Mouse (Mus musculus) MEL (cell line): ENCODE results near the gene Ucp2. TPM values are rescaled to one million over a fixed set of nuclear protein-coding genes. Genes with fewer than 3 reads are reported as not detected.

Experiments
- DNase-seq: peaks from one replicate; pipeline ENCODE4 v3.0.0; 2011; ENCODE audit warnings: low read depth, low spot score
- H3K27ac ChIP-seq: 2 replicates; pipeline ENCODE4 v1.5.1; 2012; ENCODE audit warnings: low read depth, mild to moderate bottlenecking, control low read depth, low read length, moderate library complexity; ENCODE audit not compliant: control insufficient read depth
- H3K27me3 ChIP-seq, 2 experiments: fragments of 150-350 bp in 1 of 2; sonication (generic) in 1 of 2; 2 replicates each; pipeline ENCODE4 v1.6.1; 2012; ENCODE audit warnings: low read length in 2 of 2, mild to moderate bottlenecking in 2 of 2, improper control_type of control experiment in 1 of 2, moderate library complexity in 1 of 2; ENCODE audit not compliant: insufficient read depth in 2 of 2, control insufficient read depth in 1 of 2
- H3K36me3 ChIP-seq, 2 experiments: 2 replicates each; pipeline ENCODE4 v1.6.1; 2012 to 2014; ENCODE audit warnings: low read length in 2 of 2, improper control_type of control experiment in 1 of 2, inconsistent platforms in 1 of 2, mild to moderate bottlenecking in 1 of 2; ENCODE audit not compliant: insufficient read depth in 2 of 2, control insufficient read depth in 1 of 2
- H3K4me1 ChIP-seq, 2 experiments: fragments of 150-350 bp in 1 of 2; sonication (generic) in 1 of 2; 2 replicates each; pipeline ENCODE4 v1.6.1; 2012; ENCODE audit warnings: low read length in 2 of 2, improper control_type of control experiment in 1 of 2, mild to moderate bottlenecking in 1 of 2; ENCODE audit not compliant: insufficient read depth in 2 of 2, control insufficient read depth in 1 of 2
- H3K4me3 ChIP-seq, 2 experiments: fragments of 150-350 bp in 1 of 2; sonication (generic) in 1 of 2; 2 replicates each; pipeline ENCODE4 v1.5.1; 2012; ENCODE audit warnings: low read depth in 2 of 2, low read length in 2 of 2, mild to moderate bottlenecking in 2 of 2, moderate library complexity in 2 of 2, control low read depth in 1 of 2, improper control_type of control experiment in 1 of 2; ENCODE audit not compliant: control insufficient read depth in 1 of 2, insufficient read depth in 1 of 2
- H3K79me2 ChIP-seq: 2 replicates; pipeline ENCODE4 v1.6.1; 2012; ENCODE audit warnings: mild to moderate bottlenecking, low read length, moderate library complexity; ENCODE audit not compliant: control insufficient read depth, poor library complexity, insufficient read depth
- H3K9ac ChIP-seq: 2 replicates; pipeline ENCODE4 v1.6.1; 2012; ENCODE audit warnings: low read depth, mild to moderate bottlenecking, control low read depth, low read length, moderate library complexity; ENCODE audit not compliant: control insufficient read depth, poor library complexity, severe bottlenecking
- H3K9me3 ChIP-seq: fragments of 150-350 bp; sonication (generic); replicated peaks from 2 replicates; pipeline ENCODE4 v1.6.1; 2012; ENCODE audit warnings: mild to moderate bottlenecking, low read length, improper control_type of control experiment, moderate library complexity; ENCODE audit not compliant: insufficient read depth
- CHD1 ChIP-seq: IDR thresholded peaks from 2 replicates; pipeline ENCODE4 v1.6.1; 2012; ENCODE audit warnings: low read depth, mild to moderate bottlenecking, inconsistent platforms, low read length, improper control_type of control experiment
- E2F4 ChIP-seq: IDR thresholded peaks from 2 replicates; pipeline ENCODE4 v1.6.1; 2011; ENCODE audit warnings: low read depth, low read length, improper control_type of control experiment, borderline replicate concordance
- EP300 ChIP-seq, 2 experiments: IDR thresholded peaks; 2 replicates each; pipeline ENCODE4 v1.6.1; 2011; ENCODE audit warnings: improper control_type of control experiment in 2 of 2, low read length in 2 of 2, low read depth in 1 of 2, mild to moderate bottlenecking in 1 of 2
- ETS1 ChIP-seq: IDR thresholded peaks from 2 replicates; pipeline ENCODE4 v1.6.1; 2012; ENCODE audit warnings: low read depth, mild to moderate bottlenecking, inconsistent platforms, low read length, improper control_type of control experiment, moderate library complexity
- GATA1 ChIP-seq: IDR thresholded peaks from 2 replicates; pipeline ENCODE4 v1.6.1; 2011; ENCODE audit warnings: low read depth, low read length, improper control_type of control experiment
- HCFC1 ChIP-seq: IDR thresholded peaks from 2 replicates; pipeline ENCODE4 v1.6.1; 2012; ENCODE audit warnings: low read depth, mild to moderate bottlenecking, inconsistent platforms, low read length, improper control_type of control experiment, moderate library complexity
- KAT2A ChIP-seq: conservative IDR thresholded peaks from 2 replicates; pipeline ENCODE4 v1.6.1; 2012; ENCODE audit warnings: low read depth, low read length, improper control_type of control experiment, inconsistent platforms
- MAFK ChIP-seq: IDR thresholded peaks from 2 replicates; pipeline ENCODE4 v1.6.1; 2011; ENCODE audit warnings: low read depth, mild to moderate bottlenecking, low read length, improper control_type of control experiment, borderline replicate concordance
- MAX ChIP-seq: IDR thresholded peaks from 2 replicates; pipeline ENCODE4 v1.6.1; 2011; ENCODE audit warnings: low read length, improper control_type of control experiment
- MEF2A ChIP-seq: IDR thresholded peaks from 2 replicates; pipeline ENCODE4 v1.6.1; 2014; ENCODE audit warnings: low read depth, mild to moderate bottlenecking, inconsistent platforms, low read length, improper control_type of control experiment; ENCODE audit not compliant: poor library complexity, insufficient replicate concordance, severe bottlenecking; ENCODE audit errors: extremely low read depth
- MXI1 ChIP-seq: IDR thresholded peaks from 2 replicates; pipeline ENCODE4 v1.6.1; 2011; ENCODE audit warnings: mild to moderate bottlenecking, low read depth, low read length, improper control_type of control experiment
- MYB ChIP-seq: IDR thresholded peaks from 2 replicates; pipeline ENCODE4 v1.6.1; 2011; ENCODE audit warnings: mild to moderate bottlenecking, low read depth, low read length, improper control_type of control experiment
- MYC ChIP-seq: IDR thresholded peaks from 2 replicates; pipeline ENCODE4 v1.6.1; 2011; ENCODE audit warnings: low read depth, mild to moderate bottlenecking, low read length, improper control_type of control experiment, moderate library complexity
- NRF1 ChIP-seq: IDR thresholded peaks from 2 replicates; pipeline ENCODE4 v1.6.1; 2014; ENCODE audit warnings: low read depth, mild to moderate bottlenecking, inconsistent platforms, low read length, improper control_type of control experiment, moderate library complexity; ENCODE audit not compliant: poor library complexity, insufficient read depth, severe bottlenecking
- POLR2A ChIP-seq, 2 experiments: IDR thresholded peaks; 2 replicates each; pipeline ENCODE4 v1.6.1; 2011 to 2012; ENCODE audit warnings: low read length in 2 of 2, mild to moderate bottlenecking in 2 of 2, control low read depth in 1 of 2, improper control_type of control experiment in 1 of 2, low read depth in 1 of 2, moderate library complexity in 1 of 2; ENCODE audit not compliant: control insufficient read depth in 1 of 2, insufficient read depth in 1 of 2, poor library complexity in 1 of 2
- RAD21 ChIP-seq: IDR thresholded peaks from 2 replicates; pipeline ENCODE4 v1.6.1; 2011; ENCODE audit warnings: mild to moderate bottlenecking, low read depth, low read length, improper control_type of control experiment
- TAL1 ChIP-seq: IDR thresholded peaks from 2 replicates; pipeline ENCODE4 v1.6.1; 2012; ENCODE audit warnings: mild to moderate bottlenecking, inconsistent platforms, low read length, moderate library complexity, mixed read lengths
- TCF12 ChIP-seq: IDR thresholded peaks from 2 replicates; pipeline ENCODE4 v1.6.1; 2014; ENCODE audit warnings: low read depth, mild to moderate bottlenecking, inconsistent platforms, low read length, improper control_type of control experiment, moderate library complexity
- USF1 ChIP-seq: IDR thresholded peaks from 2 replicates; pipeline ENCODE4 v1.6.1; 2014; ENCODE audit warnings: low read depth, mild to moderate bottlenecking, inconsistent platforms, low read length, improper control_type of control experiment, moderate library complexity
- USF2 ChIP-seq, 2 experiments: IDR thresholded peaks; 2 replicates each; pipeline ENCODE4 v1.6.1; 2011 to 2012; ENCODE audit warnings: improper control_type of control experiment in 2 of 2, low read length in 2 of 2, borderline replicate concordance in 1 of 2, inconsistent platforms in 1 of 2, low read depth in 1 of 2, mild to moderate bottlenecking in 1 of 2; ENCODE audit not compliant: insufficient read depth in 1 of 2
- polyA plus RNA-seq, 2 experiments: library from polyadenylated mRNA; stranded (reverse) in 1 of 2; unstranded in 1 of 2; fragments of >175 nt in 1 of 2; fragments of >200 nt in 1 of 2; gene quantifications; 2 replicates each; pipeline versions ENCODE4 v1.2.1 to v1.2.4; 2012; ENCODE audit warnings: low replicate concordance in 2 of 2, low read depth in 1 of 2; ENCODE audit not compliant: insufficient read length in 2 of 2, insufficient read depth in 1 of 2, missing spikeins in 1 of 2
- total RNA-seq: library from RNA; depleted of rRNA; stranded (reverse); fragments of 300-350 nt; gene quantifications from 2 replicates; pipeline ENCODE4 v1.2.3, GENCODE M21; 2012

The Ucp2 gene
- total and polyA plus RNA-seq, 3 experiments = 139 to 724 TPM; not detected in 1

DNA sequence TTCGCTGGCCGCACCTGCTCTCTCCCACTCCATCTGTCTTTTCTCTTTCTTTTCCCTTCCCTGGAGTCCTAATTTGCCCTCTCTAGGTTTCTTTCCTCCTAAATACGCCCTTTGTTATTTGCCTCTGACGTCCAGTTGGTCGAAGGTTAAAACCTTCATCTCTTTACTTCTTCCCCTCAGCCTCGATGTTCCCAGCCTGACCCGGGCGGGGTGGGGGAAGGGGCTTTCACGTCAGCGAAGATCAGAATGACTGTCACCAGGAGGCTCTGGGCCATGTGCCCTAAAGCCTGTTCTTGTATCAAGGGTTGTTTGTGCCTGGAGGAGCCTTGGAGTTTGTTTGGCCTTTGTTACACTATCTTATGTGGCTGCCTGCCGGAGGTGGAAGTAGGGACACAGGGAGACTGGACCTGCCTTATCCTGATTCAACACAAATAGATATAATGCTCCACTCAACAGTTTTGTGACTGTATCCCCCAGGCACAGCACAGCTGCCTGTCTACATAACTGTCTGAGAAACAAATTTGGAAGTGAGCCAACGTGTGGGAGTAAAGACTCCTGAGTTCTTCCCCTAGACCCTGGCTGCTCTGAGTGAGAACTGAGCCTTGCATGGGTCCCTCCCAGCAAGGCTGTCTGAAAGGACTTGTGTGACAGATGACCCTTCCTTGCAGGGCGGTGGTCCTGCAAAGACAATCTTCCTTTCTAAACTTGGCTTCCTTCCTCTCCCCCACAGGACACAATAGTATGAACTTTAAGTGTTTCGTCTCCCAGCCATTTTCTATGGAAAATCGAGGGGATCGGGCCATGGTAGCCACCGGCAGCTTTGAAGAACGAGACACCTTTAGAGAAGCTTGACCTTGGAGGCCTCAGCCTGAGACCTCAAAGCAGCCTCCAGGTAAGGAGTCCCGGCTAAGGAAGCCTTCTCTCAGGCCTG is 612 bp downstream of the Ucp2 start:
- Histone ChIP-seq H3K9ac (peak overlapping the region; percentile 80), H3K79me2 (peaks cover 37% of the 10 kb centered on the region), H3K36me3 (peaks cover 0 to 11% of the 10 kb centered on the region in 2 experiments; a peak in 3 of 4 replicates), H3K4me1 (peaks cover 3 to 12% of the 10 kb centered on the region in 2 experiments; a peak in 3 of 4 replicates), H3K4me3 (peak overlapping the region; percentile 69 to 83), H3K27me3 (no peaks in the 10 kb centered on the region), H3K9me3 (no peaks in the 10 kb centered on the region), H3K27ac (peak overlapping the region; percentile 90)
- TF ChIP-seq NRF1 (no peak), TAL1 (no peak), RAD21 (no peak), MYB (0 out of 2 replicates have a peak, but pooled peaks have one; percentile 28), POLR2A (IDR thresholded peaks at IDR 0.05; ENCODE audit: control insufficient read depth in 1 of 2, insufficient read depth in 1 of 2, low read depth in 1 of 2, low read length in 2 of 2, poor library complexity in 1 of 2) (peak in 1 of 2 experiments; percentile 50; a peak in 1 of 4 replicates), MYC (peak; percentile 76; the same call in 1 of the 2 replicates), ETS1 (peak; percentile 90), CHD1 (peak; percentile 47; the same call in 1 of the 2 replicates), MEF2A (no peak), USF1 (peak; percentile 38; the same call in 1 of the 2 replicates), TCF12 (peak; percentile 24; the same call in 1 of the 2 replicates), KAT2A (no peak), EP300 (IDR thresholded peaks at IDR 0.05; ENCODE audit: low read depth in 1 of 2, low read length in 2 of 2) (peak; percentile 20 to 60; a peak in 2 of 4 replicates), USF2 (IDR thresholded peaks at IDR 0.05; ENCODE audit: borderline replicate concordance in 1 of 2, insufficient read depth in 1 of 2, low read depth in 1 of 2, low read length in 2 of 2) (no peak), MXI1 (peak; percentile 89), HCFC1 (peak; percentile 13; the same call in 1 of the 2 replicates), GATA1 (peak; percentile 15; the same call in 1 of the 2 replicates), MAFK (peak; percentile 73; the same call in 1 of the 2 replicates), MAX (0 out of 2 replicates have a peak, but pooled peaks have one; percentile 61), E2F4 (no peak)
- DNase-seq = peak; percentile 95
